Mouse (Mus musculus) midbrain, embryonic 11.5 days (tissue): ENCODE measurements at regions not wholly inside any gene's neighbourhood (a gene's known extent, or its start where the extent isn't known, plus 50 kb on each side); places are given as distances from the start of the nearest gene placed in this dataset.

Experiments
- ATAC-seq: fragments of 200-750 bp; cut with Nextera tagmentation; 2 replicates; pipeline ENCODE4 v1.8.0; 2017; ENCODE audit warnings: moderate TSS enrichment, moderate library complexity; ENCODE audit not compliant: low FRiP score
- DNase-seq: peaks from one replicate; pipeline ENCODE4 v3.0.0; 2015; ENCODE audit warnings: low spot score; ENCODE audit errors: missing footprints
- H3K27ac ChIP-seq: fragments of 300-500 bp; sonication (generic); 2 replicates; pipeline ENCODE4 v1.5.1; 2014; ENCODE audit warnings: low read depth, low read length
- H3K27me3 ChIP-seq: fragments of 300-500 bp; sonication (generic); 2 replicates; pipeline ENCODE4 v1.6.1; 2014; ENCODE audit warnings: mild to moderate bottlenecking, low read length, moderate library complexity, mixed read lengths; ENCODE audit not compliant: control insufficient read depth, insufficient read depth
- H3K36me3 ChIP-seq: fragments of 300-500 bp; sonication (generic); 2 replicates; pipeline ENCODE4 v1.6.1; 2014; ENCODE audit warnings: mild to moderate bottlenecking, low read length, moderate library complexity, mixed read lengths; ENCODE audit not compliant: control insufficient read depth, insufficient read depth
- H3K4me1 ChIP-seq: fragments of 300-500 bp; sonication (generic); 2 replicates; pipeline ENCODE4 v1.6.1; 2014; ENCODE audit warnings: low read length; ENCODE audit not compliant: control insufficient read depth, insufficient read depth
- H3K4me2 ChIP-seq: fragments of 300-500 bp; sonication (generic); 2 replicates; pipeline ENCODE4 v1.6.1; 2014; ENCODE audit warnings: mild to moderate bottlenecking, moderate library complexity
- H3K4me3 ChIP-seq: fragments of 300-500 bp; sonication (generic); 2 replicates; pipeline ENCODE4 v1.5.1; 2014; ENCODE audit warnings: low read depth, low read length
- H3K9ac ChIP-seq: fragments of 300-500 bp; sonication (generic); 2 replicates; pipeline ENCODE4 v1.6.1; 2014; ENCODE audit warnings: low read length
- H3K9me3 ChIP-seq: fragments of 300-500 bp; sonication (generic); 2 replicates; pipeline ENCODE4 v1.6.1; 2016; ENCODE audit warnings: low read length; ENCODE audit not compliant: control insufficient read depth
- WGBS: fragments of 180-500 bp; shearing (Covaris S2); extraction: QIAGEN DNeasy Blood & Tissue Kit; methylation state at CpG from one replicate; pipeline ENCODE4 v1.1.7; 2014; 5-methylcytosine and 5-hydroxymethylcytosine counted together

GRCm38 (mm10) chr4:56287980-56288379 lies 451.9 kb upstream of the Gm26657 start:
- H3K4me1 ChIP-seq: no peaks in the 10 kb centered on the region
- no peak overlapping the region for H3K4me3 ChIP-seq
- H3K9me3 ChIP-seq: no peaks in the 10 kb centered on the region
- H3K27ac ChIP-seq: no peak overlapping the region
- WGBS: 95% methylated on average over 2 of the region's 2 CpGs
- no peak for ATAC-seq
- H3K36me3 ChIP-seq: no peaks in the 10 kb centered on the region
- H3K4me2 ChIP-seq: no peak overlapping the region
- no peaks in the 10 kb centered on the region for H3K27me3 ChIP-seq
- no peak for DNase-seq
- H3K9ac ChIP-seq: no peak overlapping the region

GRCm38 (mm10) chr4:56284490-56284889 lies 455.4 kb upstream of the Gm26657 start:
- Histone ChIP-seq H3K27me3 (no peaks in the 10 kb centered on the region), H3K4me1 (no peaks in the 10 kb centered on the region), H3K9ac (no peak overlapping the region), H3K4me2 (no peak overlapping the region), H3K4me3 (no peak overlapping the region), H3K9me3 (no peaks in the 10 kb centered on the region), H3K27ac (no peak overlapping the region), H3K36me3 (no peaks in the 10 kb centered on the region)
- ATAC-seq (no peak), DNase-seq (no peak)
- WGBS: 68% methylated on average over 2 of the region's 2 CpGs

- Histone ChIP-seq H3K4me1 (no peaks in the 10 kb centered on the region), H3K27me3 (no peaks in the 10 kb centered on the region), H3K4me3 (no peak overlapping the region), H3K4me2 (no peak overlapping the region), H3K36me3 (no peaks in the 10 kb centered on the region), H3K9me3 (no peaks in the 10 kb centered on the region), H3K27ac (no peak overlapping the region), H3K9ac (no peak overlapping the region)
- ATAC-seq (no peak), DNase-seq (no peak)
- whole genome bisulfite sequencing: 84% methylated on average over 3 of the region's 3 CpGs
Measured at GRCm38 (mm10) chr4:56275836-56276235, 464.0 kb upstream of the Gm26657 start.

DNA sequence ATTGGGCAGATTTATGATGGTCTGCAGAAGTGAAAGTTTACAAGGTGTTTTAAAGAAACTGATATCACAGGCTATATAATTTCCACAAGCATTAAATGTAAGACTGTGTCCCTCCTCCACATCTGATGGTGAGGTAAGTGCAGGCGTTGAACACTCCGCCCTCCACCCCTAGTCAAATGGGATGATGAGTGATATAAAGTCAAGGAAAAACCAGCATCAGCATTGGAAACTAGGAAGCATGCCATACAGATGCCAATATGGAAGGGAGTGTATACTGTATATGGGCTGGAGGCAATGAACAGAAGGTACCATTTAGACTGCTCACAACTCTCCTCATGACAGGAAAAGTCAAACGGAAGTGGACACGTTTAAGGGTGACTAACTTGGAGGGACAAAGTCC lies 468.5 kb upstream of the Gm26657 start:
- no peak overlapping the region for H3K4me2 ChIP-seq
- no peak overlapping the region for H3K9ac ChIP-seq
- no peak overlapping the region for H3K27ac ChIP-seq
- H3K36me3 ChIP-seq: no peaks in the 10 kb centered on the region
- ATAC-seq: no peak
- H3K4me3 ChIP-seq: no peak overlapping the region
- no peaks in the 10 kb centered on the region for H3K27me3 ChIP-seq
- H3K9me3 ChIP-seq: no peaks in the 10 kb centered on the region
- DNase-seq: no peak
- no peaks in the 10 kb centered on the region for H3K4me1 ChIP-seq
- 91% methylated on average over 4 of the region's 4 CpGs for WGBS

GRCm38 (mm10) chr4:56264626-56265025 lies 475.2 kb upstream of the Gm26657 start:
- DNase-seq (no peak), ATAC-seq (no peak)
- Histone ChIP-seq H3K9ac (no peak overlapping the region), H3K27me3 (no peaks in the 10 kb centered on the region), H3K4me3 (no peak overlapping the region), H3K27ac (no peak overlapping the region), H3K4me2 (no peak overlapping the region), H3K9me3 (no peaks in the 10 kb centered on the region), H3K36me3 (no peaks in the 10 kb centered on the region), H3K4me1 (no peaks in the 10 kb centered on the region)
- 91% methylated on average over 4 of the region's 4 CpGs for WGBS

DNA sequence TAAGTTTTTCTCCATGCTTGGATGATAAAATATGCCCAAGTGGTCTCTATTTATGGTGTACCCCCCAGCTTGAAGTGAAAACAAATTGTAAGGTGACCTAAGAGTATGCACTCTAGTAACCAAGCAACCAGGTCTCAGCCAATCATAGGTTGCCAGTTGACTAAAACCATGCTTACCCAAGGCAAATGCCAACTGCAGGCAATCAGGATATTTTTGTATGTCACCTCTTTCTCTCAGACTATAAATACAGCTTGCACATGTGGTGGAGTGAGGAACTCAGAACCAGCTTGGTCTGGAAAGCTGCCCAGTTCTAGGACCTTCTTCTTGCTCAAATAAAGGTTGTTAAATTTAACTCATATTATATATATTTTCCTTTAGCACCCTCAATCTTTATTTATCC lies 476.0 kb upstream of the Gm26657 start:
- H3K27ac ChIP-seq: no peak overlapping the region
- no peaks in the 10 kb centered on the region for H3K9me3 ChIP-seq
- no peak overlapping the region for H3K9ac ChIP-seq
- no peaks in the 10 kb centered on the region for H3K27me3 ChIP-seq
- H3K36me3 ChIP-seq: no peaks in the 10 kb centered on the region
- H3K4me1 ChIP-seq: no peaks in the 10 kb centered on the region
- H3K4me3 ChIP-seq: no peak overlapping the region
- no peak for ATAC-seq
- DNase-seq: no peak
- H3K4me2 ChIP-seq: no peak overlapping the region

GRCm38 (mm10) chr4:56262589-56262988 lies 477.3 kb upstream of the Gm26657 start:
- Histone ChIP-seq H3K4me1 (no peaks in the 10 kb centered on the region), H3K9ac (no peak overlapping the region), H3K4me2 (no peak overlapping the region), H3K36me3 (no peaks in the 10 kb centered on the region), H3K9me3 (no peaks in the 10 kb centered on the region), H3K4me3 (no peak overlapping the region), H3K27me3 (no peaks in the 10 kb centered on the region), H3K27ac (no peak overlapping the region)
- WGBS: 79% methylated on average over 1 of the region's 1 CpGs
- ATAC-seq: no peak
- DNase-seq: no peak

DNA sequence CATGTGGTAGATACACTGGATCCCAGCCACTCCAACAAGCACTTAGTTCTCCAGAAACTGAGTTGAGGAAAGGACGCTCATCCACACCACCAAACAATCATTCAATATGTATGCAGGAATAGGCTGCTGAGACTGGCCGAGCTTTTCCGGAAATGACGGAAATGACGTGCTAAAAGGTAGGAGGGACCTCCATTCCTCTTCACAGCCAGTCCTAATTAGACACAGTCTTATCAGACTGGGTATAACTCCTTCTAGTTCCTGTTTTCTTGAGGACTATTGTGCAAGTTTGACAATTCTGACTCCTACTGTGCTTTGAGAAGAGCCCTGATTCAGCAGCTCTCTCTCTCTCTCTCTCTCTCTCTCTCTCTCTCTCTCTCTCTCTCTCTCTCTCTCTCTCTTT lies 477.9 kb upstream of the Gm26657 start:
- no peak for ATAC-seq
- H3K9ac ChIP-seq: no peak overlapping the region
- 92% methylated on average over 5 of the region's 5 CpGs for WGBS

GRCm38 (mm10) chr4:56252375-56252774 lies 487.5 kb upstream of the Gm26657 start:
- ATAC-seq: no peak
- no peaks in the 10 kb centered on the region for H3K9me3 ChIP-seq
- no peak overlapping the region for H3K4me3 ChIP-seq
- no peaks in the 10 kb centered on the region for H3K4me1 ChIP-seq
- H3K27me3 ChIP-seq: no peaks in the 10 kb centered on the region
- H3K4me2 ChIP-seq: no peak overlapping the region
- no peaks in the 10 kb centered on the region for H3K36me3 ChIP-seq
- DNase-seq: no peak
- 47% methylated on average over 1 of the region's 1 CpGs for WGBS
- H3K27ac ChIP-seq: no peak overlapping the region
- no peak overlapping the region for H3K9ac ChIP-seq

More for the DNA sequence above, 477.9 kb upstream of the Gm26657 start:
- no peak overlapping the region for H3K4me3 ChIP-seq
- no peaks in the 10 kb centered on the region for H3K9me3 ChIP-seq
- no peak overlapping the region for H3K4me2 ChIP-seq
- no peak for DNase-seq
- no peaks in the 10 kb centered on the region for H3K27me3 ChIP-seq
- H3K27ac ChIP-seq: no peak overlapping the region
- H3K36me3 ChIP-seq: no peaks in the 10 kb centered on the region
- no peaks in the 10 kb centered on the region for H3K4me1 ChIP-seq

DNA sequence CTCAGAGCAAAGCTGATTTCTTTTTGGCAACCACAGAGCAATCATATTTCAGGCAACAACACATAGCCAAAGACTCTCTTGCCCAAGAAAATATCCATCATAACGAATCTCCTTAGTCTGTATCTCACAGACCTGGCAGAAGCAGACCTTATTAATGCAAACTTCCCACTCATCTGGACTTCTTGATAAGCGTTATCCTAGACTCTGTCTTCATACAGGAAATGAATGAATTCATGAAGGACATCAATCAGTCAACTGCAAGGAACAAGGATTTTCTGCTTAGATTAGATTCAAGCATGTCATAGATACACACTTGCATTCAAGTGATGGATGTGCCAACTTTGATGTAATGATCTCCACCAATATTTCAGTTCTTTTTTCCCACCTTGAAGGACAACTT lies 488.1 kb upstream of the Gm26657 start:
- Histone ChIP-seq H3K27ac (no peak overlapping the region), H3K9ac (no peak overlapping the region), H3K27me3 (no peaks in the 10 kb centered on the region), H3K9me3 (no peaks in the 10 kb centered on the region), H3K36me3 (no peaks in the 10 kb centered on the region), H3K4me3 (no peak overlapping the region), H3K4me2 (no peak overlapping the region), H3K4me1 (no peaks in the 10 kb centered on the region)
- WGBS: 81% methylated on average over 2 of the region's 2 CpGs
- ATAC-seq: no peak
- DNase-seq: no peak
